Mouse (Mus musculus) G1E (cell line): ENCODE measurements around the gene Rad9b.

Experiments
- CTCF ChIP-seq: IDR thresholded peaks from 2 replicates; pipeline ENCODE4 v1.5.1; 2012; ENCODE audit warnings: low read depth, low read length, inconsistent platforms, mixed read lengths
- GATA2 ChIP-seq: IDR thresholded peaks from 2 replicates; pipeline ENCODE4 v1.6.1; 2012; ENCODE audit warnings: low read depth, low read length, inconsistent platforms, borderline replicate concordance
- POLR2AphosphoS5 ChIP-seq: IDR thresholded peaks from 2 replicates; pipeline ENCODE4 v1.6.1; 2012; ENCODE audit warnings: low read depth, low read length, inconsistent platforms; ENCODE audit not compliant: insufficient replicate concordance

DNA sequence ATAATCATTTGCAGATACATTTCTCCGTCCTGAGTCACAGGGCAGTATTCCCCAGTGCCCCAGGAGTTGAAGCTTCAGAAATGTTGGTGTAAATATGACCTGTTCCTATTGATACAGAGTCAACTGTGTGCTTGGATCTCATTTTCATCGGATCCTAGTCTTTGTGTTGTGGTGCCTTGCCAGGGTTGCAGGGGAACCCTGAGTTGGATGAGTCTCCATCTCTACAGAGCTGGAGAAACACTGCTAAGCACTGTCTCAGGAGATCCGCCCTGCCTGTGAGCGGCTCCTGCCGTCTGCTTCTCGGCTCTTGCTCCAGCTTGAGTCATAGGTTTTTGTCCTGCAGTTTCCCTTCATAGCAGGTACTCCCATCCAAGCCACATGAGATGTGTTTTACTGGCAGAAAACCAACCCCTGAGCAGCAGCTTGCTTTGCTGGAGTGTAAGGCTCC lies 53.9 kb downstream of the Rad9b start:
- TF ChIP-seq CTCF, result no peak
- TF ChIP-seq GATA2, result no peak
- no peak for TF ChIP-seq POLR2AphosphoS5
